Mouse (Mus musculus) liver, adult 2 months (tissue): ENCODE measurements around the gene Iqgap2.

Source experiments
- CTCF ChIP-seq: fragments of 200-500 bp; IDR thresholded peaks from 2 replicates; pipeline ENCODE4 v1.5.1; 2011; ENCODE audit warnings: low read depth, low read length, control low read depth
- POLR2A ChIP-seq: fragments of 200-500 bp; IDR thresholded peaks from 2 replicates; pipeline ENCODE4 v1.6.1; 2011; ENCODE audit warnings: low read length, control low read depth; ENCODE audit not compliant: insufficient read depth; ENCODE audit errors: extremely low read depth

DNA sequence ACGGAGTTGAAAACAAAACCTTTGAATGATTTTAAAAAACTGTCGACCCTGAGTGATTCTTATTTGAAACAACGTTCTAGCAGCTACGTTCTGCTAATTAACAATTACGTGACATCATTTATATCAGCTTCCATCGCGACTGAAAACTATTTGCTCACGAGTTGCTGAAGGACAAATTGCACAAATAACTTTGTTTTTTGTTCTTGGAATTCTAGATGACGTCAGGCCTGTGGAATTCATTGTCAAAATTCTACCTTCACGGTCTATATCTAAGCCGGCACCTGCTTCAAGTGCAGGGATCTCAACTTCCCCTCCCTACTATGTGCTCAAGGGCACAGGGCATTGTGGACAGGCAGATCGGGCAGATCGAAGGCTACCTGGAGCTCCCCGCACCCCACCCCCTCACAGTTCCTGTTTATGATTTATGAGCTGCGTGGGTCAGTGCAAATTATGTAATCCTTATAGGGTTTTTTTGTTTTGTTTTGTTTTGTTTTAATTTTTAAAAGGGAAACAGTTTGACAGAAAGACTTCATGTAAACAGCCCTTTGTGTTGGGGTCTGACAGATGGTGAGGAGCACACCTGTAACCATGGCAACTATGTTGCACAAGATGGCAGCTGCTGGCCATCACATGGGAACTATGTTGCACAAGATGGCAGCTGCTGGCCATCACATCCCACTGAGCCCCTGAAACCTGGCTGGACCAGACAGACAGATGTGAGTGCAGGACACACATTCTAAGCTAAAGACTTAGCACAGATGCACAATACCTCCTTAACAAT, 252.2 kb downstream of the Iqgap2 start:
- TF ChIP-seq CTCF: no peak
- no peak for TF ChIP-seq POLR2A
